Mouse (Mus musculus): ENCODE results near the gene Efcab11.

- TF ChIP-seq CTCF (IDR thresholded peaks at IDR 0.05 in 2 of 3, conservative IDR thresholded peaks at IDR 0.05 in 1 of 3; ENCODE audit: control insufficient read depth in 1 of 3, insufficient read depth in 1 of 3, low read depth in 2 of 3, low read length in 3 of 3, poor library complexity in 1 of 3, severe bottlenecking in 1 of 3): no peak
- no peak for TF ChIP-seq GABPA (IDR thresholded peaks at IDR 0.05; ENCODE audit: low read depth, low read length)
- no peak for TF ChIP-seq ETS1 (IDR thresholded peaks at IDR 0.05; ENCODE audit: low read depth, low read length)
- no peak for TF ChIP-seq TCF12 (IDR thresholded peaks at IDR 0.05; ENCODE audit: low read depth, low read length)
- TF ChIP-seq ZKSCAN1 (IDR thresholded peaks at IDR 0.05; ENCODE audit: low read depth, low read length): no peak
- TF ChIP-seq EP300 (IDR thresholded peaks at IDR 0.05; ENCODE audit: low read depth in 1 of 2, low read length in 2 of 2): no peak
- TF ChIP-seq GATA1 (IDR thresholded peaks at IDR 0.05; ENCODE audit: low read depth, low read length): no peak
- TF ChIP-seq POLR2A (IDR thresholded peaks at IDR 0.05; ENCODE audit: control insufficient read depth in 1 of 2, insufficient read depth in 1 of 2, low read depth in 1 of 2, low read length in 2 of 2, poor library complexity in 1 of 2): no peak
- TF ChIP-seq USF2 (IDR thresholded peaks at IDR 0.05; ENCODE audit: borderline replicate concordance in 1 of 2, insufficient read depth in 1 of 2, low read depth in 1 of 2, low read length in 2 of 2): no peak
- no peak for TF ChIP-seq USF1 (IDR thresholded peaks at IDR 0.05; ENCODE audit: low read depth, low read length)
- TF ChIP-seq MAX (IDR thresholded peaks at IDR 0.05; ENCODE audit: low read length): no peak
- no peak for TF ChIP-seq POLR2AphosphoS2 (IDR thresholded peaks at IDR 0.05; ENCODE audit: low read length)
- TF ChIP-seq UBTF (IDR thresholded peaks at IDR 0.05; ENCODE audit: borderline replicate concordance, insufficient read depth, low read depth, low read length): no peak
- no peak for TF ChIP-seq SMC3 (IDR thresholded peaks at IDR 0.05; ENCODE audit: low read depth, low read length)
Measured at GRCm38 (mm10) chr12:99645418-99645817, 238.8 kb downstream of the Efcab11 start.
